Mouse (Mus musculus) lung, adult 2 months (tissue): Measurements from ENCODE around the gene Fstl1.

ENCODE experiments used
- CTCF ChIP-seq: fragments of 200-500 bp; IDR thresholded peaks from 2 replicates; pipeline ENCODE4 v1.5.1; 2011; ENCODE audit warnings: mild to moderate bottlenecking, low read length, control low read depth; ENCODE audit not compliant: insufficient read depth
- POLR2A ChIP-seq: fragments of 200-500 bp; IDR thresholded peaks from 2 replicates; pipeline ENCODE4 v1.6.1; 2011; ENCODE audit warnings: low read depth, mild to moderate bottlenecking, control low read depth, low read length, borderline replicate concordance; ENCODE audit errors: extremely low read depth

DNA sequence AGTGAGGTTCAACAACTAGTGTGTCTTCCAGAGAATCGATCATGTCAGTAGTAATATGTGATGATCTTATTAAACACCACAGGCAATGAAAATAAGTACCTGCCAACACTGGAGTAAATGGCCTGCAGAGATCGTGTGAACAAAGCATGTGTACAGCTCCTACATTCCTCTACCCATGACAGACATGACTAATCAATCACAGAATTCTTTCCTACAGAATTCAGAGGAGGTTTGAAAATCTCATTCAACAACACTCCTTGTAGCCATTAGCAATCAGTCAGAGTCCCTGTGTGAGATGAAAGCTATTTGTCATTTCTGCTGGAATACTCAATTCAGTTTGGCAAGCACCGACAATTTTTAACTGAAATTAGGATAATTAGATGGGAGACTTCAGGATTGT is 7.9 kb downstream of the Fstl1 start:
- TF ChIP-seq POLR2A (no peak), CTCF (no peak)
